Mouse (Mus musculus) midbrain, postnatal 0 days (tissue): Measurements from ENCODE around the gene Ninj2. TPM values are rescaled to one million over a fixed set of nuclear protein-coding genes. Genes with fewer than 3 reads are reported as not detected.

Source experiments
- ATAC-seq: fragments of 200-750 bp; cut with Nextera tagmentation; 2 replicates; pipeline ENCODE4 v1.8.0; 2017; ENCODE audit warnings: moderate number of reproducible peaks, mild to moderate bottlenecking, moderate TSS enrichment, moderate library complexity; ENCODE audit not compliant: low FRiP score
- DNase-seq: peaks from one replicate; pipeline ENCODE4 v3.0.0-alpha.2; 2015; ENCODE audit warnings: low spot score
- H3K27ac ChIP-seq: fragments of 300-500 bp; sonication (generic); 2 replicates; pipeline ENCODE4 v1.5.1; 2014; ENCODE audit warnings: low read depth, mild to moderate bottlenecking, low read length, mixed read lengths
- H3K27me3 ChIP-seq: fragments of 300-500 bp; sonication (generic); 2 replicates; pipeline ENCODE4 v1.6.1; 2014; ENCODE audit warnings: low read length, control low read depth, mixed read lengths; ENCODE audit not compliant: insufficient read depth
- H3K36me3 ChIP-seq: fragments of 300-500 bp; sonication (generic); 2 replicates; pipeline ENCODE4 v1.6.1; 2014; ENCODE audit warnings: low read length, control low read depth, mixed read lengths; ENCODE audit not compliant: insufficient read depth
- H3K4me1 ChIP-seq: fragments of 300-500 bp; sonication (generic); 2 replicates; pipeline ENCODE4 v1.6.1; 2014; ENCODE audit warnings: mild to moderate bottlenecking, control low read depth, antibody characterized with exemption, low read length, mixed read lengths; ENCODE audit not compliant: insufficient read depth
- H3K4me2 ChIP-seq: fragments of 300-500 bp; sonication (generic); 2 replicates; pipeline ENCODE4 v1.6.1; 2014; ENCODE audit warnings: low read depth, mild to moderate bottlenecking, low read length, mixed read lengths; ENCODE audit not compliant: poor library complexity, severe bottlenecking
- H3K4me3 ChIP-seq: fragments of 300-500 bp; sonication (generic); 2 replicates; pipeline ENCODE4 v1.5.1; 2014; ENCODE audit warnings: low read depth, mild to moderate bottlenecking, low read length, moderate library complexity
- H3K9ac ChIP-seq: fragments of 300-500 bp; sonication (generic); replicated peaks from 2 replicates; pipeline ENCODE4 v1.6.1; 2014; ENCODE audit warnings: mild to moderate bottlenecking, low read length, moderate library complexity, mixed read lengths; ENCODE audit not compliant: poor library complexity, severe bottlenecking
- H3K9me3 ChIP-seq: fragments of 300-500 bp; sonication (generic); 2 replicates; pipeline ENCODE4 v1.6.1; 2016; ENCODE audit warnings: low read length, control low read depth
- CTCF ChIP-seq: IDR thresholded peaks from 2 replicates; pipeline ENCODE4 v1.5.1; 2016; ENCODE audit warnings: antibody characterized with exemption, mild to moderate bottlenecking
- WGBS: fragments of 180-500 bp; shearing (Covaris S2); extraction: QIAGEN DNeasy Blood & Tissue Kit; methylation state at CpG from one replicate; pipeline ENCODE4 v1.1.7; 2014; 5-methylcytosine and 5-hydroxymethylcytosine counted together
- polyA plus RNA-seq: library from polyadenylated mRNA; unstranded; fragments of >200 nt; fragmentation: Nextera tagmentation; extraction: Ambion mirVana; gene quantifications from 2 replicates; pipeline ENCODE4 v1.2.1, GENCODE M21; 2015
- total RNA-seq: library from RNA; depleted of rRNA; stranded (reverse); fragments of >200 nt; gene quantifications from 2 replicates; pipeline ENCODE4 v1.2.3, GENCODE M21; 2014

Gene Ninj2
- total and polyA plus RNA-seq, 2 experiments from 2014 or later = not detected

DNA sequence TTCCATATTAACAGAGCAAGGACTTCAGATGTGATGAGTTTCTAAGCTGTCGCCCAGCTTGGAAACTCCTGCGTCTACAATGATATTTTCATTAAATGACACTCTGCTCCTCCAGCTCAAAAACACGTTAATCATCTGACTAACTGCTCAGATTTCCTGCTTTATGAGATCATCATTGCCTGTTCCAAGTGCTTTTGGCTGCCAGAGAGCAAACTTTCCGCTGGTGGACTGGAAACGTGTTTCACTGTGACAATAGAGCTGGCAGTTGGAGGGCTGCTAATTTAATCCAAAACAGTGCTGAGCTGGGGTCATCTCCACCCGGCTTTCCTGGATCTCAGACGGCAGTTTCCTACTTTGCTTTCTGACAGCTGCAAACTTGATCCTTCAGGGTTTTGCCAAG is 21.5 kb downstream of the Ninj2 start:
- TF ChIP-seq CTCF = no peak
- Histone ChIP-seq H3K4me2 (no peak overlapping the region), H3K9ac (no peak overlapping the region), H3K36me3 (no peaks in the 10 kb centered on the region), H3K27ac (0 out of 2 replicates have a peak overlapping the region, but pooled peaks have one; percentile 43), H3K4me1 (no peaks in the 10 kb centered on the region), H3K27me3 (no peaks in the 10 kb centered on the region), H3K9me3 (no peaks in the 10 kb centered on the region), H3K4me3 (no peak overlapping the region)
- ATAC-seq (no peak), DNase-seq (peak; percentile 40)
- WGBS = 20% methylated on average over 7 of the region's 7 CpGs

DNA sequence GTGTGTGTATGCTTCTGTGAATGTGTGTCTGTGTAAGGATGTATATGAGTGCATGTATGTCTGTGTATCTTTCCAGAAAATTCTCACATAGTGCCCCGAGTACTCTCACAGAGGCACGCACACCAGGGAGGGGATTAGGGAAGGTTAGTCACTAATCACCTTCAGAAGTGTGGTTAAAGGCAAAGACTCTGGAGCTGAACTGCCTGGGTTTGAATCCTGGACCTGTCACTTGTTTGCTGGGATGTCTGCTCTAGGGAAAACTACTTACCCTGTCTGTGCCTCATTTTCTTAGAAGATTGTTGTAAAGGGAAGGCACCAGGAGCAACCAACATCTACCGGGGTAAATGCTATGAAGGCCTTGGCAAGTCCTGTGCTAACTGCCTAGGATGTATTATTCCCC is 22.3 kb downstream of the Ninj2 start:
- no peaks in the 10 kb centered on the region for H3K36me3 ChIP-seq
- no peaks in the 10 kb centered on the region for H3K27me3 ChIP-seq
- H3K9ac ChIP-seq = no peak overlapping the region
- H3K4me2 ChIP-seq = no peak overlapping the region
- no peak overlapping the region for H3K4me3 ChIP-seq
- H3K9me3 ChIP-seq = no peaks in the 10 kb centered on the region
- H3K27ac ChIP-seq = no peak overlapping the region
- no peak for TF ChIP-seq CTCF
- WGBS = 40% methylated on average over 3 of the region's 3 CpGs
- no peak for ATAC-seq
- H3K4me1 ChIP-seq = no peaks in the 10 kb centered on the region
- no peak for DNase-seq

DNA sequence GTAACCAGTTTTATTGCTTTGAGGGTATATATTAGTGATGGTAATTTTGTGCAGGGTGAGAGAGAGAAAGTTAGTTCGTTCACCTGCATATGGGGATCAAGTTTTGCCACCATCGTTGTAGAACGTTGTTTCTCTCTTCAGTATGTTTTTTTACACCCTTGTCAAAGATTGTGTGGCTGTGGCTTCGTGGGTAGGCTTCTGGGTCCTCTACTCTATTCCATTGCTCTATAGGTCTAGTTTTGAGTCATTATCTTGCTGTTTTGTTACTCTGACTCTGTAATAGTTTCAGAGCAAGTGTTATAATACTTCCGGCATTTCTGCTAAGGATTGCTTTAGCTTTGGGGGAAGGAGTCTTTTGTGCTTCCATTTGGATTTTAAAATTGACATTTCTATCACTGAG is 26.7 kb downstream of the Ninj2 start:
- 82% methylated on average over 5 of the region's 5 CpGs for WGBS
- H3K27ac ChIP-seq = no peak overlapping the region
- no peaks in the 10 kb centered on the region for H3K9me3 ChIP-seq
- ATAC-seq (no peak), DNase-seq (no peak)
- no peaks in the 10 kb centered on the region for H3K27me3 ChIP-seq
- no peak overlapping the region for H3K9ac ChIP-seq
- no peaks in the 10 kb centered on the region for H3K4me1 ChIP-seq
- no peaks in the 10 kb centered on the region for H3K36me3 ChIP-seq
- H3K4me2 ChIP-seq = no peak overlapping the region
- H3K4me3 ChIP-seq = no peak overlapping the region
- no peak for TF ChIP-seq CTCF

DNA sequence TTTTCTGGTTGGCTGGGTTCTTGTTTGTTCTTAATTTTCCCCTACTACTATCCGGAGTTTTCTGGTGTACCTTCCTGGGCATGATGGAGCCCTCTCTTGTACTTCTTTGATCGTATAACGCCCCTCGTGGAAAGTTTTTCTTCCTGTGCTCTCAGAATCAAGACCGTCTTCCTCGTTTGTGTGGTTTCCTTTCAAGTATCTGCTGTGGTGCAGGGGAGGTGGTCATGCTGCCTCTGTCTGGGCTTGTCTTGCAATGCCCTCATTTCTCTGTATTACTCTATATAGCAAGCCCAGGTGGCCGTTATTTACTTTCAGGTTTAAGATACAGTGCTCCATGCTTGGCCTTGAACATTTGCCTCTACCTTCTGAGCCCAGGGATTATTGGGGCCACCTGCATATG is 31.5 kb downstream of the Ninj2 start:
- no peak for DNase-seq
- no peaks in the 10 kb centered on the region for H3K27me3 ChIP-seq
- H3K4me1 ChIP-seq = no peaks in the 10 kb centered on the region
- H3K4me2 ChIP-seq = no peak overlapping the region
- H3K9me3 ChIP-seq = no peaks in the 10 kb centered on the region
- no peak for ATAC-seq
- WGBS = 90% methylated on average over 7 of the region's 7 CpGs
- H3K9ac ChIP-seq = no peak overlapping the region
- no peak for TF ChIP-seq CTCF
- no peak overlapping the region for H3K4me3 ChIP-seq
- H3K36me3 ChIP-seq = no peaks in the 10 kb centered on the region
- H3K27ac ChIP-seq = no peak overlapping the region

DNA sequence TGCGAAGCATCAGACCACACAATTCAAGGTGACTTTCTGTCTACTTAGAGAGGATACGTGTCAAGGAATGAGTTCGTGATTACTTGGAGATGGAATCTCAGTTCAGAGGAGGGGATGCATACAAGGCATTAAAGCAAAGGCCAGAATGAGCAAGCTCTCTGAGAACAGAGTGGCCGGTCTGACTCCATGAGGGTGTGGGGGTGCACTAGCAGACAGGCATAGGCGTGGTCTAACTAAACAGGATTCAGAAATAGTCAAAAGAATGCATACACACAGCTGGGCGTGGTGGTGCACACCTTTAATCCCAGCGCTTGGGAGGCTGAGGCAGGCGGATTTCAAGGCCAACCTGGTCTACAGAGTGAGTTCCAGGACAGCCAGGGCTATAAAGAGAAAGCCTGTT is 33.3 kb downstream of the Ninj2 start:
- no peak for TF ChIP-seq CTCF
- Histone ChIP-seq H3K9me3 (no peaks in the 10 kb centered on the region), H3K36me3 (no peaks in the 10 kb centered on the region), H3K9ac (no peak overlapping the region), H3K27me3 (no peaks in the 10 kb centered on the region), H3K4me2 (no peak overlapping the region), H3K27ac (no peak overlapping the region), H3K4me3 (no peak overlapping the region), H3K4me1 (no peaks in the 10 kb centered on the region)
- no peak for ATAC-seq
- 94% methylated on average over 8 of the region's 8 CpGs for WGBS
- DNase-seq = no peak

DNA sequence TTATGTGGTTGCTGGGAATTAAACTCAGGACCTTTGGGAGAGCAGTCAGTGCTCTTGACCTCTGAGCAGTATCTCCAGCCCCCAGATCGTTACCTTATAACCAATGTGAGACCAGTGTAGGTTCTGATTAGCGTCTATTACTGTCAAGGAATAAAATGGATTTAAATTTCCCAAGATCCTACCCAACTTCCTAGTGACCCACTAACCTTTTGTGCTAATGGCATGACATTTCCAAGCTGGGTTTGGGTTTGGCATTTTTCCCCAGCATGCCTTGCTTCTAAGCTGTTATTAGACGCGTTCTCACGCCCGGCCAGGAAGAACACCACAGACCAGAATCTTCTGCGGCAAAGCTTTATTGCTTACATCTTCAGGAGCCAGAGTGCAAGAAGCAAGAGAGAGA is 34.2 kb downstream of the Ninj2 start:
- H3K4me2 ChIP-seq = no peak overlapping the region
- no peak for TF ChIP-seq CTCF
- no peak overlapping the region for H3K4me3 ChIP-seq
- H3K36me3 ChIP-seq = no peaks in the 10 kb centered on the region
- DNase-seq (no peak), ATAC-seq (no peak)
- no peak overlapping the region for H3K27ac ChIP-seq
- no peaks in the 10 kb centered on the region for H3K9me3 ChIP-seq
- H3K9ac ChIP-seq = no peak overlapping the region
- no peaks in the 10 kb centered on the region for H3K4me1 ChIP-seq
- no peaks in the 10 kb centered on the region for H3K27me3 ChIP-seq
- WGBS = 97% methylated on average over 7 of the region's 7 CpGs
